ENCODE assay signal across 25 mouse cellular contexts in the genomic region with DNA sequence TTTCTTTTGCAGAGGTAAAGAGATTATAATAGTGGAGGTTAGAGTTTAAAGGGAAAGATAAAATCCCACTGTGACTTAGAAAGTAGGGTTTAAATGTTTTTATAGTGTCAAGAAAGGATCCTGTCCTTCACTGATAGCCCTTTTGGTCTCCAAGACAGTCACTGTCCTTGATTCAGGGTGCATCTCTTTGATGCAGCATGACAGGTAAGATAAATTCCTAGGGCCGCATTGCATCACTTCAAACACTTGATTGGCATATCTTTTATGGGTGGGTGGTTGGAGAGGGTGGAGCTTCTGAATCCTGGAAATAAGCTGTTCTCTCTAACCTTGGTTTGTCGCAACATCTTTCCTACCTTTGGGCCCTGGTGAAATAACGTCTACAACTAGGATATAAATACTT.
"Had no signal": no experiment of that assay in that cellular context is flagged by ENCODE, and none has a peak within 500 bp of the region (broad histone marks: within the 10 kb centered on the region; RNA-seq: fewer than 3 reads in every experiment).

No protein-coding gene starts in this region.

- H3K9ac ChIP-seq: heart, embryonic 12.5 days; hindbrain, embryonic 13.5 days; hindbrain, embryonic 15.5 days; kidney, embryonic 15.5 days; limb, embryonic 12.5 days; liver, embryonic 13.5 days; liver, embryonic 15.5 days had no signal

- H3K4me1 ChIP-seq: limb, embryonic 10.5 days had no signal

- ATAC-seq: hindbrain, postnatal 0 days; intestine, embryonic 16.5 days had no signal

- H3K4me2 ChIP-seq: heart, embryonic 12.5 days; hindbrain, embryonic 13.5 days; hindbrain, embryonic 15.5 days; kidney, embryonic 15.5 days; limb, embryonic 12.5 days; liver, embryonic 11.5 days; liver, embryonic 13.5 days; liver, embryonic 15.5 days had no signal

- H3K27ac ChIP-seq: heart, embryonic 10.5 days; hindbrain, embryonic 13.5 days; hindbrain, embryonic 15.5 days; hindbrain, postnatal 0 days; kidney, embryonic 15.5 days; kidney, postnatal 0 days; layer of hippocampus, adult 2 months; left cerebral cortex, adult 2 months; limb, embryonic 10.5 days; limb, embryonic 12.5 days; liver, embryonic 13.5 days; liver, embryonic 15.5 days had no signal

- H3K9me3 ChIP-seq: heart, embryonic 10.5 days; heart, embryonic 12.5 days; hindbrain, embryonic 13.5 days; hindbrain, embryonic 15.5 days; kidney, embryonic 15.5 days; limb, embryonic 10.5 days; limb, embryonic 12.5 days; liver, embryonic 13.5 days; liver, embryonic 15.5 days had no signal

- H3K4me3 ChIP-seq: heart, embryonic 10.5 days; heart, embryonic 12.5 days; hindbrain, embryonic 13.5 days; hindbrain, embryonic 15.5 days; kidney, embryonic 15.5 days; layer of hippocampus, adult 2 months; left cerebral cortex, adult 2 months; limb, embryonic 10.5 days; limb, embryonic 12.5 days; liver, embryonic 13.5 days; liver, embryonic 15.5 days had no signal

- DNase-seq: gastrocnemius, postnatal 14 days; gastrocnemius, postnatal 36 days; heart, adult 18-20 months; heart, postnatal 10 days; heart, postnatal 36 days; kidney, adult 18-20 months; kidney, adult 9 months; kidney, postnatal 14 days; kidney, postnatal 4 days; liver; liver, embryonic 13.5 days had no signal

- H3K27me3 ChIP-seq: heart, embryonic 12.5 days; hindbrain, embryonic 13.5 days; hindbrain, embryonic 15.5 days; kidney, embryonic 15.5 days; limb, embryonic 12.5 days; liver, embryonic 13.5 days; liver, embryonic 15.5 days had no signal
